Mouse (Mus musculus): ENCODE data around the gene Gm17087.

DNA sequence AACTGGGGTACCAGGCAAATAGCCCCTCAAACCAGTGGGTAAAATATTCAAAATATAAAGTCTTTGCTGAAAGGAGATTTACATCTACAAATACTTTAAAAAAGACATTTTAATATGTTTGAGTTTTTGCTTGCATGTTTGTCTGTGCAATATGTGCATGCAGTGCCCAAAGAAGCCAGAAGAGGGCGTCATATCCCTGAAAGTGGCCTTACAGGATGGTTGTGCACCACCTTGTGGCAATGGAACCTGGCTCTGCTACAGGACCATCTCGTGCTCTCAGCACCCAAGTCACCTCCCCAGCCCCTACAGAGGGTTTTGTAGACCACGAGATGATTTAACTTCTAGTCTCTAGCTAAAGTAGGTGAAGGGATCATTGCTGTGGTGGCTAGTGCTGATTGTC lies 32.9 kb downstream of the Gm17087 start:
- peak; percentile 57 for TF ChIP-seq CTCF (IDR thresholded peaks at IDR 0.05; ENCODE audit: low read depth)
- no peak for TF ChIP-seq EP300 (IDR thresholded peaks at IDR 0.05; ENCODE audit: low read depth)

Data from liver, postnatal 0 days (tissue).